Mouse (Mus musculus): ENCODE measurements around the gene Cct5. TPM values are rescaled to one million over a fixed set of nuclear protein-coding genes. Genes with fewer than 3 reads are reported as not detected.
A peak's percentile ranks its signal among the peaks of the same experiment; 100 is the strongest.
"Not testable (repeated sequence)": the region's sequence is repeated elsewhere in the genome, so short reads cannot be mapped to it uniquely, and the experiment has no call there.

The Cct5 gene
- total RNA-seq, 1 experiment = 695 TPM

DNA sequence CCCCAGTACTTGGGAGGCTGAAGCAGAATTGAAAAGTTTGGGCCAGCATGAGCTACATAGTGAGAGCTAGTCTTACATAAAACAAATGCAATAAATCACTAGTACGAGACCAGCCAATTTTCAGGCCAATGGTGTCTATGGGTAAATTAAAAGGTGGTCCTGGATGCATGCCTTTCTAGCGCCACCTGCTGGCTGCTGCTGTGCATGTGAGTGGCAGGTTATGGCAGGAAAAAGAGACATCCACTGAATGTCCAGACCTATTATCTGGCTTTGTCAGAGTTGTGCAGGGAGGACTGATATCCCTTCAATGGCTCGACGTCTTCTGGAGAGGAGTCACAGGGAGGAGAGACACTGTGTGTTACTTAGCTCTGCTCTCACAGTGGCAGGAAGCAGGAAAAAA is 15.1 kb downstream of the Cct5 start:
- H3K27ac ChIP-seq (ENCODE audit: insufficient read depth, low read depth, low read length, poor library complexity, severe bottlenecking) = no peak overlapping the region
- H3K9ac ChIP-seq (ENCODE audit: insufficient read depth, low read depth, low read length, poor library complexity, severe bottlenecking) = no peak overlapping the region
- peak; percentile 83 for DNase-seq (ENCODE audit: low read depth, low spot score)
- H3K36me3 ChIP-seq (ENCODE audit: control insufficient read depth, insufficient read depth, low read length, poor library complexity, severe bottlenecking) = peaks cover 18% of the 10 kb centered on the region
- in situ Hi-C loops (cut with MboI; ENCODE audit: low sequenced_read_pairs in 2 of 2, unreplicated experiment in 2 of 2) = loop anchor here in 1 of 2 experiments (25.0 kb wide), 1 partner anchor 274 kb away; no protein-coding TSS in a partner anchor
- no peak overlapping the region for H3K4me3 ChIP-seq (ENCODE audit: insufficient read depth in 1 of 2, low read depth in 1 of 2, low read length in 2 of 2, poor library complexity in 1 of 2, severe bottlenecking in 1 of 2)
- TF ChIP-seq ZNF384 (IDR thresholded peaks at IDR 0.05; ENCODE audit: low read depth, low read length) (peak; percentile 20; the same call in 1 of the 2 replicates), HCFC1 (IDR thresholded peaks at IDR 0.05; ENCODE audit: borderline replicate concordance, insufficient read depth, low read length) (no peak), ZC3H11A (IDR thresholded peaks at IDR 0.05; ENCODE audit: borderline replicate concordance, low read depth, low read length) (peak; percentile 88), CHD2 (IDR thresholded peaks at IDR 0.05; ENCODE audit: low read depth, low read length) (no peak)
- peaks cover 0 to 3% of the 10 kb centered on the region in 2 experiments; a peak in 2 of 4 replicates for H3K4me1 ChIP-seq (ENCODE audit: control insufficient read depth in 2 of 2, insufficient read depth in 2 of 2, low read length in 2 of 2, poor library complexity in 1 of 2)
- H3K9me3 ChIP-seq (ENCODE audit: control insufficient read depth, insufficient read depth, low read depth, low read length) = no peaks in the 10 kb centered on the region

DNA sequence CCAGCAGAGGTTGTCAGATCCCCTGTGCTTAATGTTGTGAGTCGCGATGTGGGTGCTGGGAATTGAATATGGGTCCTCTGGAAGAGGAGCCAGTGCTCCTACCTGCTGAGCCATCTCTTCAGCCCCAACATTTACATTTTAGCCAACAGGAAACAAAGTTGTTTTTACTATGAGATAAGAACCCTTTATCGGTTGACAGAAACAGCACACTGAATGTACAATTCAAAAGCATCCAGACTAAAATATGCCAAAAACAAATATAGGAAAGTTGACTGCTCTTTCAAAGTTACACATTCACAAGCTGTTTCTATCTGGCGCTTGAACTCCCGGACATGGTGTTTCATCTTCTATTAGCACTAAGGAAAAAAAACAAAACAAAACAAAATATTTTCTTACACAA is 15.5 kb downstream of the Cct5 start:
- DNase-seq (ENCODE audit: low read depth, low spot score) = no peak
- TF ChIP-seq ZNF384 (IDR thresholded peaks at IDR 0.05; ENCODE audit: low read depth, low read length) (no peak), HCFC1 (IDR thresholded peaks at IDR 0.05; ENCODE audit: borderline replicate concordance, insufficient read depth, low read length) (no peak), CHD2 (IDR thresholded peaks at IDR 0.05; ENCODE audit: low read depth, low read length) (no peak), ZC3H11A (IDR thresholded peaks at IDR 0.05; ENCODE audit: borderline replicate concordance, low read depth, low read length) (no peak), MAFK (IDR thresholded peaks at IDR 0.05; ENCODE audit: insufficient read depth, low read depth, low read length) (no peak)
- in situ Hi-C loops (cut with MboI; ENCODE audit: low sequenced_read_pairs in 2 of 2, unreplicated experiment in 2 of 2) = loop anchor here in 1 of 2 experiments (25.0 kb wide), 1 partner anchor 274 kb away; no protein-coding TSS in a partner anchor
- H3K27ac ChIP-seq (ENCODE audit: insufficient read depth, low read depth, low read length, poor library complexity, severe bottlenecking) = no peak overlapping the region
- no peak overlapping the region for H3K9ac ChIP-seq (ENCODE audit: insufficient read depth, low read depth, low read length, poor library complexity, severe bottlenecking)
- peaks cover 0 to 3% of the 10 kb centered on the region in 2 experiments; a peak in 2 of 4 replicates for H3K4me1 ChIP-seq (ENCODE audit: control insufficient read depth in 2 of 2, insufficient read depth in 2 of 2, low read length in 2 of 2, poor library complexity in 1 of 2)
- no peaks in the 10 kb centered on the region for H3K9me3 ChIP-seq (ENCODE audit: control insufficient read depth, insufficient read depth, low read depth, low read length)
- peaks cover 16% of the 10 kb centered on the region for H3K36me3 ChIP-seq (ENCODE audit: control insufficient read depth, insufficient read depth, low read length, poor library complexity, severe bottlenecking)
- no peak overlapping the region for H3K4me3 ChIP-seq (ENCODE audit: insufficient read depth in 1 of 2, low read depth in 1 of 2, low read length in 2 of 2, poor library complexity in 1 of 2, severe bottlenecking in 1 of 2)

DNA sequence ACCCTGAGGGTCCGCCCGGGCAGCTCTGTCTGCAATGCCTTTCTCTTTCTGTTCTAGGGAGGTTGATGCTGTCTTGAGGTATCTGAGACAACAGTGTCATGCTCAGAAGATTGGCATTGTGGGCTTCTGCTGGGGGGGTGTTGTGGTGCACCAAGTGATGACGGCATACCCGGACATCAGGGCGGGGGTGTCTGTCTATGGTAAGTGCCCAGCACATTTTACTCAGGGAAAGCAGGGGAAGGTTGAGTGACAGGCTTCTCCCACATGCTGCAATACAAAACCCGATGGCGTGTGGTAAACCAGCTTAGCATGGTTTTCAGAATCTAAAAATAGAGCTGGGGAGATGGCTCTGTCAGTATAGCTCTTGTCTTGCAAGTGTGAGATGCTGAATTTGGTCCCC is 16.4 kb downstream of the Cct5 start:
- TF ChIP-seq CHD2 (IDR thresholded peaks at IDR 0.05; ENCODE audit: low read depth, low read length) = no peak
- TF ChIP-seq ZC3H11A (IDR thresholded peaks at IDR 0.05; ENCODE audit: borderline replicate concordance, low read depth, low read length) = no peak
- TF ChIP-seq HCFC1 (IDR thresholded peaks at IDR 0.05; ENCODE audit: borderline replicate concordance, insufficient read depth, low read length) = no peak
- no peaks in the 10 kb centered on the region for H3K9me3 ChIP-seq (ENCODE audit: control insufficient read depth, insufficient read depth, low read depth, low read length)
- peaks cover 0 to 3% of the 10 kb centered on the region in 2 experiments; a peak in 2 of 4 replicates for H3K4me1 ChIP-seq (ENCODE audit: control insufficient read depth in 2 of 2, insufficient read depth in 2 of 2, low read length in 2 of 2, poor library complexity in 1 of 2)
- H3K4me3 ChIP-seq (ENCODE audit: insufficient read depth in 1 of 2, low read depth in 1 of 2, low read length in 2 of 2, poor library complexity in 1 of 2, severe bottlenecking in 1 of 2) = no peak overlapping the region
- H3K36me3 ChIP-seq (ENCODE audit: control insufficient read depth, insufficient read depth, low read length, poor library complexity, severe bottlenecking) = peaks cover 8% of the 10 kb centered on the region
- no peak overlapping the region for H3K9ac ChIP-seq (ENCODE audit: insufficient read depth, low read depth, low read length, poor library complexity, severe bottlenecking)
- no peak overlapping the region for H3K27ac ChIP-seq (ENCODE audit: insufficient read depth, low read depth, low read length, poor library complexity, severe bottlenecking)
- in situ Hi-C loops (cut with MboI; ENCODE audit: low sequenced_read_pairs in 2 of 2, unreplicated experiment in 2 of 2) = loop anchor here in 1 of 2 experiments (25.0 kb wide), 1 partner anchor 273 kb away; no protein-coding TSS in a partner anchor
- no peak for DNase-seq (ENCODE audit: low read depth, low spot score)

DNA sequence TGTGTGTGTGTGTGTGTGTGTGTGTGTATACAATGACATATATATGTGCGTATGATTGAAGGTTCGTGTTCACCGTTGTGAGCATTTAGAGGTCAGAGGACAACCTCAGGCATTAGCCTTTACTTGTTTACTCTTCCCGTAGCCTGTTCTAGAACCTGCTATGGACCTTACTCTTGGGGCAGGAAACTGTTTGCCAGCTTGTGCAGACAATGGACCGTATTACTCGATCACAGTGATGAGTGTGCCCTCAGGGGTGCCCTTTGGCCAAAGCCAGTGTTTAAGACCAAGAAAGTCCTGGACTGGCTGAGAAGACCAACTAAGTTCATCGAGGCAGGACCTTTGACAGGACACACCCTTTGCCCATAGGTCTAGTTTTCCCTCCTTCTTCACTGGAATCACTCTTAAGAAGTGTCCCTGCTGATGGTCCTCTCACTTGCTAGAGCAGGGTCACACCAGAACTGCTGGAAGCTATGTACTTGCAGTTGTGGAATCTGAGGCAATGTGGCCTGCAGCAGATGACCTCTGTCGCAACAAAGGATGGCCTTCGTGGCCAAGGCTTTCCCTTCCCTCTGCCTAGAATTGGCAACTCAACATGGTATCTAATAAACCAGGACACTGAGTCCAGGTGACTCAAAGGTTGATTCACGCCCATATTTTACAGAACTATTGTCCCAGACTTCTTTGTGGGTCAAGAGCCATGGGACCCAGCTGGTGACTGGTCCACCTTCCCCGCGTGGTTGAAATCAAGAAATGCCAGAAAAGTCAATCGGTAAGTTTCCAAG is 18.1 kb downstream of the Cct5 start:
- Histone ChIP-seq H3K4me1 (ENCODE audit: control insufficient read depth in 2 of 2, insufficient read depth in 2 of 2, low read length in 2 of 2, poor library complexity in 1 of 2) (peaks cover 0 to 3% of the 10 kb centered on the region in 2 experiments; a peak in 2 of 4 replicates), H3K9ac (ENCODE audit: insufficient read depth, low read depth, low read length, poor library complexity, severe bottlenecking) (no peak overlapping the region), H3K27ac (ENCODE audit: insufficient read depth, low read depth, low read length, poor library complexity, severe bottlenecking) (no peak overlapping the region), H3K9me3 (ENCODE audit: control insufficient read depth, insufficient read depth, low read depth, low read length) (no peaks in the 10 kb centered on the region), H3K4me3 (ENCODE audit: insufficient read depth in 1 of 2, low read depth in 1 of 2, low read length in 2 of 2, poor library complexity in 1 of 2, severe bottlenecking in 1 of 2) (no peak overlapping the region), H3K36me3 (ENCODE audit: control insufficient read depth, insufficient read depth, low read length, poor library complexity, severe bottlenecking) (no peaks in the 10 kb centered on the region)
- no peak for DNase-seq (ENCODE audit: low read depth, low spot score)
- TF ChIP-seq CHD2 (IDR thresholded peaks at IDR 0.05; ENCODE audit: low read depth, low read length) = no peak
- TF ChIP-seq HCFC1 (IDR thresholded peaks at IDR 0.05; ENCODE audit: borderline replicate concordance, insufficient read depth, low read length) = no peak
- no peak for TF ChIP-seq ZNF384 (IDR thresholded peaks at IDR 0.05; ENCODE audit: low read depth, low read length)
- TF ChIP-seq ZC3H11A (IDR thresholded peaks at IDR 0.05; ENCODE audit: borderline replicate concordance, low read depth, low read length) = no peak
- no peak for TF ChIP-seq MAFK (IDR thresholded peaks at IDR 0.05; ENCODE audit: insufficient read depth, low read depth, low read length)
- in situ Hi-C loops (cut with MboI; ENCODE audit: low sequenced_read_pairs in 2 of 2, unreplicated experiment in 2 of 2) = loop anchor here in 1 of 2 experiments (25.0 kb wide), 1 partner anchor 271 kb away; no protein-coding TSS in a partner anchor

DNA sequence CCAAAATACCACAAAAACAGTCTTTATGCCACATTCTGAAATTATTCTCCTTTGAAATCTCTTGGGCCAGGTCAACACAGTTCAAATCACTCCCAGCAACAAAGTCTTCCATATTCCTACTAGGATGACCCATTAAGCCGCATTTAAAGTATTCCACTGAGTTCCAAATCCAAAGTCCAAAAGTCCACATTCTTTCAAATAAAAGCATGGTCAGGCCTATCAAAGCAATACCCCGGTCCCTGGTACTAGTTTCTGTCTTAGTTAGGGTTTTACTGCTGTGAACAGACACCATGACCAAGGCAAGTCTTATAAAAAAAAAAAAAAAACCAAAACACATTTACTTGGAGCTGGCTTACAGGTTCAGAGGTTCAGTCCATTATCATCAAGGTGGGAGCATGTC is 20.5 kb downstream of the Cct5 start:
- in situ Hi-C loops (cut with MboI; ENCODE audit: low sequenced_read_pairs in 2 of 2, unreplicated experiment in 2 of 2) = loop anchor here in 1 of 2 experiments (25.0 kb wide), 1 partner anchor 269 kb away; no protein-coding TSS in a partner anchor
- H3K9ac ChIP-seq (ENCODE audit: insufficient read depth, low read depth, low read length, poor library complexity, severe bottlenecking); DNase-seq (ENCODE audit: low read depth, low spot score): not testable (repeated sequence)

More for the DNA sequence above, 20.5 kb downstream of the Cct5 start:
- not testable (repeated sequence) for H3K36me3 ChIP-seq (ENCODE audit: control insufficient read depth, insufficient read depth, low read length, poor library complexity, severe bottlenecking); H3K4me3 ChIP-seq (ENCODE audit: insufficient read depth in 1 of 2, low read depth in 1 of 2, low read length in 2 of 2, poor library complexity in 1 of 2, severe bottlenecking in 1 of 2); H3K27ac ChIP-seq (ENCODE audit: insufficient read depth, low read depth, low read length, poor library complexity, severe bottlenecking); H3K4me1 ChIP-seq (ENCODE audit: control insufficient read depth in 2 of 2, insufficient read depth in 2 of 2, low read length in 2 of 2, poor library complexity in 1 of 2); H3K9me3 ChIP-seq (ENCODE audit: control insufficient read depth, insufficient read depth, low read depth, low read length)

Measured in ES-E14 (cell line).